Comparison of ENCODE assay signal across 8 mouse cellular contexts in genomic region chr2:130839084-130839483, GRCm38 (mm10).
DNase-seq lines count a peak whose midpoint lies in the region; ATAC-seq and TF ChIP-seq lines count a peak whose summit lies in the region.

No protein-coding gene starts in this region.

- H3K9me3 ChIP-seq in forebrain, embryonic 13.5 days (replicated peaks), result no peaks in the 10 kb centered on the region
- H3K9me3 ChIP-seq in hindbrain, embryonic 16.5 days (ENCODE audit: control insufficient read depth, low read length), result no peaks in the 10 kb centered on the region
- no peaks in the 10 kb centered on the region for H3K9me3 ChIP-seq in limb, embryonic 13.5 days
- H3K9me3 ChIP-seq in midbrain, postnatal 0 days (ENCODE audit: low read length), result no peaks in the 10 kb centered on the region

- peak overlapping the region; percentile 91 for H3K4me3 ChIP-seq in forebrain, embryonic 13.5 days
- peak overlapping the region; percentile 97 for H3K4me3 ChIP-seq in hindbrain, embryonic 16.5 days (ENCODE audit: low read length)
- peak overlapping the region; percentile 94 for H3K4me3 ChIP-seq in limb, embryonic 13.5 days
- H3K4me3 ChIP-seq in midbrain, postnatal 0 days (ENCODE audit: low read depth, low read length), result peak overlapping the region; percentile 99

- H3K9ac ChIP-seq in forebrain, embryonic 13.5 days, result peak overlapping the region; percentile 86
- peak overlapping the region; percentile 99 for H3K9ac ChIP-seq in hindbrain, embryonic 16.5 days (ENCODE audit: low read depth, low read length)
- peak overlapping the region; percentile 87 for H3K9ac ChIP-seq in limb, embryonic 13.5 days
- H3K9ac ChIP-seq in midbrain, postnatal 0 days (replicated peaks; ENCODE audit: low read length, poor library complexity, severe bottlenecking), result peak overlapping the region; percentile 99

- 2% methylated on average over 10 of the region's 10 CpGs for WGBS in forebrain, embryonic 13.5 days
- WGBS in hindbrain, embryonic 16.5 days, result under 1% methylated on average over 9 of the region's 10 CpGs
- WGBS in limb, embryonic 13.5 days, result 0% methylated on average over 10 of the region's 10 CpGs
- WGBS in midbrain, postnatal 0 days, result under 1% methylated on average over 10 of the region's 10 CpGs

- peaks cover 14% of the 10 kb centered on the region for H3K36me3 ChIP-seq in forebrain, embryonic 13.5 days (ENCODE audit: poor library complexity, severe bottlenecking)
- no peaks in the 10 kb centered on the region for H3K36me3 ChIP-seq in hindbrain, embryonic 16.5 days (ENCODE audit: control insufficient read depth, insufficient read depth, low read length)
- 0 out of 2 replicates have a peak, but pooled peaks cover 6% of the 10 kb centered on the region for H3K36me3 ChIP-seq in limb, embryonic 13.5 days
- H3K36me3 ChIP-seq in midbrain, postnatal 0 days (ENCODE audit: insufficient read depth, low read length), result no peaks in the 10 kb centered on the region

- TF ChIP-seq CTCF in midbrain, postnatal 0 days (IDR thresholded peaks at IDR 0.05), result no peak

- DNase-seq in retina, postnatal 1 day, result peak; percentile 40
- DNase-seq in retina, embryonic 14.5 days (ENCODE audit: low spot score), result no peak
- peak; percentile 34 for DNase-seq in c-Kit-positive CD71-positive TER-119-positive erythroid progenitor cells, embryonic 14.5 days (ENCODE audit: low spot score)
- DNase-seq in midbrain, postnatal 0 days (ENCODE audit: low spot score), result peak; percentile 70

- H3K27me3 ChIP-seq in forebrain, embryonic 13.5 days, result 0 out of 2 replicates have a peak, but pooled peaks cover 3% of the 10 kb centered on the region
- H3K27me3 ChIP-seq in hindbrain, embryonic 16.5 days (replicated peaks; ENCODE audit: control insufficient read depth, insufficient read depth, low read length), result no peaks in the 10 kb centered on the region
- H3K27me3 ChIP-seq in limb, embryonic 13.5 days, result no peaks in the 10 kb centered on the region
- H3K27me3 ChIP-seq in midbrain, postnatal 0 days (ENCODE audit: insufficient read depth, low read length), result no peaks in the 10 kb centered on the region

- peak overlapping the region; percentile 65 for H3K4me2 ChIP-seq in forebrain, embryonic 13.5 days
- H3K4me2 ChIP-seq in hindbrain, embryonic 16.5 days (ENCODE audit: low read length), result peak overlapping the region; percentile 73
- peak overlapping the region; percentile 90 for H3K4me2 ChIP-seq in limb, embryonic 13.5 days (replicated peaks)
- H3K4me2 ChIP-seq in midbrain, postnatal 0 days (ENCODE audit: low read depth, low read length, poor library complexity, severe bottlenecking), result peak overlapping the region; percentile 59

- peak overlapping the region; percentile 97 for H3K27ac ChIP-seq in forebrain, embryonic 13.5 days
- peak overlapping the region; percentile 99 for H3K27ac ChIP-seq in hindbrain, embryonic 16.5 days (ENCODE audit: low read depth, low read length)
- H3K27ac ChIP-seq in limb, embryonic 13.5 days, result peak overlapping the region; percentile 97
- H3K27ac ChIP-seq in midbrain, postnatal 0 days (ENCODE audit: low read depth, low read length), result peak overlapping the region; percentile 99

- H3K4me1 ChIP-seq in forebrain, embryonic 13.5 days, result peaks cover 17% of the 10 kb centered on the region
- peaks cover 17% of the 10 kb centered on the region for H3K4me1 ChIP-seq in hindbrain, embryonic 16.5 days (ENCODE audit: control insufficient read depth, insufficient read depth, low read depth, low read length)
- peaks cover 27% of the 10 kb centered on the region for H3K4me1 ChIP-seq in limb, embryonic 13.5 days
- H3K4me1 ChIP-seq in midbrain, postnatal 0 days (ENCODE audit: insufficient read depth, low read length), result no peaks in the 10 kb centered on the region

- 0 out of 2 replicates have a peak, but pooled peaks have one; percentile 7 for ATAC-seq in forebrain, embryonic 13.5 days
- peak; percentile 16; the same call in 1 of the 2 replicates for ATAC-seq in hindbrain, embryonic 16.5 days
- ATAC-seq in limb, embryonic 13.5 days (ENCODE audit: low FRiP score, low read depth), result no peak
- ATAC-seq in midbrain, postnatal 0 days (ENCODE audit: low FRiP score), result peak; percentile 25; the same call in 1 of the 2 replicates
- ATAC-seq in monocyte, adult 5-6 weeks (replicated peaks; ENCODE audit: insufficient number of reproducible peaks, low FRiP score, low TSS enrichment, poor library complexity, severe bottlenecking), result no peak

Comparison
In these comparisons a context has a peak if more than half of its experiments do, and no peak if none do; other contexts are left out.
1. ATAC-seq: peak in forebrain, embryonic 13.5 days (single experiment), hindbrain, embryonic 16.5 days (single experiment) and midbrain, postnatal 0 days (single experiment); none in limb, embryonic 13.5 days (single experiment) and monocyte, adult 5-6 weeks (single experiment).
2. Peak in every context shown above with its lines, with median percentiles within 50 percentile points of each other: H3K27ac ChIP-seq, H3K4me2 ChIP-seq, H3K4me3 ChIP-seq and H3K9ac ChIP-seq.